Mouse (Mus musculus) induced T-regulatory cell, adult 2 months (primary cell): ENCODE measurements around the gene Gm20388.
A peak's percentile ranks its signal among the peaks of the same experiment; 100 is the strongest.

Experiments used
- DNase-seq: peaks from one replicate; pipeline ENCODE4 v3.0.0-alpha.2; 2012; ENCODE audit warnings: low read depth

Gene Gm20388

DNA sequence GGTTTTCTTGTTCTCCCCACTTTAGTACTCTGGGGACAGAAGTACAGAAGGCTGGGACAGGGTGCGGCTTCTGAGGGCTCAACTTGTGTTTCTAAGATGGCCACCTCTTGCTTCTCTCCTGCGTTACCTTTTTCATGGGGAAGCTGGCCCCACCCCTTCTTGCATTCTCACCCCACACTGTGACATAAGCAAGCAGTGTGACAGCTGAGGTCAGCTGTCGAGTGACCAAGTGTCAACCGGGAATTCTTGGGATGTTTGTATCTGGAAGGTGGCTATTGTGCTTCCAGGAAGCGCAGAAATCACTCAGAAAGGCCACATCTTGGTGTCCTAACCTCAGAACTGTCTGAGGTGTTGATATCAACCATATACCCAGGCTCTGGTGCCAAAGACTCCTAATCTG, 1257.4 kb downstream of the Gm20388 start:
- no peak for DNase-seq

DNA sequence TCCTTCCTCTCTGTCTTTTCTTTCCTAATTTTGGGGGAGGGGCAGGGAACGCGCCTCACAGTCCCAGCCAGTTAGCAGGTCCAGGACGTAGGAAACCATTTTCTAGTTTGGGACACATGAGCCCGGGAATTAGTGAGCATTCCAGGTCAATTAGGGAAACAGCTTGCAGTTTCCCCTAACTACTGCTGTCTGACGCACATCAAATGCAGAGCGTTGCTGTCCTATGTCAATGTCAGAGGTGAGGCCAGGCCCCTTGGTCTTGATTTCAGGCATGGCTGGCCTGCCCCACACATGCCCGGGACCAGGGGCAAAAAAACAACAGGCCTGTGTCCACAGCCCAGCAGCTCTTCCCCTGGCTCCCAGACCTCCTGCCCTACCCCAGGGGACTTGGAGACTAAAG, 1259.5 kb downstream of the Gm20388 start:
- no peak for DNase-seq

DNA sequence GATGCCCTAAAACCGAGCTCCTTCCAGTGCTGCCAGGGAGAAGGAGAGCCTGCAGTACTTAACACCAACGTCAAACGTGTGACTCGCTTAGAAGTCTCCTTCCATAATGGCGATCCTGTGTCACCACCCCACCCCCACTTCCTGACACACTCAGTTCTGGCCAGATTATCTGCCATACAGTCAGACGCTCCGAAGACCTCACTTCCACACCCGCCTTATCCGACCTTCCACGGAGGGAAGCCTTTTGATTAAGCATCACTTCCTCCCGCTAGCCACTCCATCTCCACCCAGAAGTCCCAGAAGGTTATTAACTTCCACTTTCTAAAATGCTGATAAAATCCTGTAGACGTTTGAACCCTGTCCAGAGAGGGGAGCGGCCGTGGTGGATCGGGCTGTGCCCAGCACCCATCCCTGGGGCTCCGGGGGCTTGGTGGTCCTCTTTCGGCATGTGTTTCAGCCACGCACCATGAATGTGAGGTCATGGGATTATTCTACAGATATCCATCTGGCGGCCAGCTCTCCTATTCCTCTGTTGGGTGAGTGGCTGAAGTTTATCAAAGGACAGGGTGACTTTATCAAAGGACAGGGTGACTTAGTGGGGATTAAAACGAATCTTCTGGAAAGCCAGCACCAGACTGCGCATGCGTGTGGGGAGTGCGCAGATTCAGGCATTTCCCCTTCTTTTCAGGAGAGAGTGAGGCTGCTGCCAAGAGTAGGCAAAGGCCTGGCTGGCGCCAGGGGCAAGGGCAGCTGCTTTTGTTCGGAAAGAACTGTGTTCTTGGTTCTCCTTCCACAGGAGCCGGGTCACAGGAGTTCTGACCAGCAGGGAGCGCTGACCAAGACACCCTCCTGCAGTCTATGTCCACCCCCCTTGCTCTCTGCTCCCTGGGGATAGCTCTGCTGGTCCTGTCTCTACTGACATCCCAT, 1260.2 kb downstream of the Gm20388 start:
- no peak for DNase-seq

DNA sequence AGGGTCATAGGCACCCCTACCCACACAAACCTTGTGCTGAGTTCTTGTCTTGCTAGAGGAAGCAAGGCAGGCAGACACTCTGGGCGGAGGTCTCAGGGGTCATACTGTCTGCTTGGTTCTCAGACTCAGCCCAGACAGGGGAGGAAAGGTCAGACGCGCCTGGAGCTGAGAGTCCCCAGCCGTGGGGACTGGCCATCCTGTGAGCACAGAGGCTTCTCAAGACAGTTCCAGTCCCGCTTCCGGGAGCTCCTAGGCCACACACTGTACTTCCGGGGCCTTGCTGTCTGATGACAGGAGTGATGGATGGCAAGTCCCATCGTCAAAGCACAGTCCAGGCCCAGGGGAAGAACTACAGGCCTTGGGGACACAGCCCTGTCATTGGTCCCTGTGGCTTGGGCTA, 1261.9 kb downstream of the Gm20388 start:
- DNase-seq: no peak

DNA sequence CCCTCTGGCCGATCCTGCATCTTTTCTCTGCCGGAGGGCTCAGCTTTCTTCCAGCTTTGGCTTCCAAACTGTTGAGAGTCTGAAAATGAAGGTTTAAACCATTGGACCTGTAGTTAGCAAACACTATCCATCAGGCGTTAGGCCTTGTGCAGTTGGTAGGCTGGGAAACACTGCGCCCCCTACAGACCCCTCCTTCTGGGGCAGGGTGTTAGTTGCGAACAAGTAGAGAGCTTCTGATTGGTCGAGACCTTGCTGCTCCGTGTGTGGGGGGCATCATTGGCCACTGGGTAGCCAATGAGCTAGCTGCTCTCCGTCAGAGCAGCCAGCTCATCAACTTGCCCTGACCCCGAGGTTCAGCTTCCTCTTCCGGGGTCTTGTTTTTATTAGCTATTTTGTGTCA, 1263.5 kb downstream of the Gm20388 start:
- no peak for DNase-seq

DNA sequence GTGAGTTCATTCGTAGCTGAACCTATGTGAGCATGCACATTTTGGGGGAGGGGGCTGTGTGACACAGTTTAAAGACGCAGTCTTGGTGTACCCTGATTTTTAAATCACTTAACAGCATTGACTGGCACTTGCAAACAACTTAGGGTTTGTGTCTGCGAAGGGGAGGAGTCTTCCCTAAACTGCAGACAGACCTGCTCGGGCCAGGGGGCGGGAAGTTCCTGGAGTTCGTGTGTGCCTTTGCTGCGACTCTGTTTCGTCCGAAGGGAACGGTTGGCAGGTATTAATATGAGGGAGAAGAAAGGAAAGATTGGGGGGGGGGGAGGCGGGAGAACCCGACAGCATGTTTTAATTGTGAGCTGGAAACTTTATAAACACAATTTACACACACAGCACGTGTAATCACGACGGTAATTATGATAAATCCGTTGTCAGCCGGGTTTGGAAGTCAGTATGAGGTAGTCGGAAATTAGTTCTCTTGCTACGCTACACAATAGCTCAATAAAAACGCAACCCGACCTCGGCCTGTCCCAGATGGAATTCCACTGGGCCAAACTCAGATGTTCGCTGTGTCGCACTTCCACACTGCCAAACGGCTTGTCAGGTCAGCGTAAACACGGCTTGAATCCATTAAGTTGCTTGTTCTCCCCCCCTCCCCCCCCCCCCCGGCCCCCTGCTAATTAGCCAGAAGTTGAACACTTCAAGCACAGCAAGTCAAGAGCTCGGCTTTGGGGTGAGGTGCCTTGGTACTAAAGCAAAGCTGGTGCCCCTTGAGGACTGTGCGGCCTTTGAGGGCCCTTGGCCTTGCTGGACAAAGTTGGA, 1264.3 kb downstream of the Gm20388 start:
- no peak for DNase-seq

DNA sequence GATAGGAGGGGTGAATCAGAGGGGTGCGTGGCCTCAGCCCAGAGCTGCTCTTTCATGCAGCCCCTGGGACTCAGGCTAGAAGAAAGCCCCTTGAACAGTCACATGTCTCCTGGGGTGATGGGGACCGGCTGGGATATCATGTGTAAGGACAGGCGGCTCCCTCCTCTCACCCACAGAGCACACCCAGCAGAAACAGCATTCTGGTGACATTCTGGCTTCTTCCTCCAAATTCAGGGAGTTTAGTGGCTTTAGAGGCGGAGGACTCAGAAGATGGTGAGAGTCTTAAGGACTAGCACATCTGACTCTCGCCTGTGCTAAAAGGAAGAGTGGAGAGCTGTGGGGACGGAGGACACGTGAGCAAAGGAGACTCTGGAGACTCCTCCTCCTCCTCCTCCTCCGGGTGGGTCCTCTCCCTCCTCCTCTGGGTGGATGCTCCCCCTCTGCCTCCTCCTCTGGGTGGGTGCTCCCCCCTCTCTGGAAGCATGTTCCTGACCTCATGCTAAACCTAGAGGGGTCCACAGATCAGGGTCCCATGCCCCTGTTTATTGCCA, 1265.0 kb downstream of the Gm20388 start:
- no peak for DNase-seq

DNA sequence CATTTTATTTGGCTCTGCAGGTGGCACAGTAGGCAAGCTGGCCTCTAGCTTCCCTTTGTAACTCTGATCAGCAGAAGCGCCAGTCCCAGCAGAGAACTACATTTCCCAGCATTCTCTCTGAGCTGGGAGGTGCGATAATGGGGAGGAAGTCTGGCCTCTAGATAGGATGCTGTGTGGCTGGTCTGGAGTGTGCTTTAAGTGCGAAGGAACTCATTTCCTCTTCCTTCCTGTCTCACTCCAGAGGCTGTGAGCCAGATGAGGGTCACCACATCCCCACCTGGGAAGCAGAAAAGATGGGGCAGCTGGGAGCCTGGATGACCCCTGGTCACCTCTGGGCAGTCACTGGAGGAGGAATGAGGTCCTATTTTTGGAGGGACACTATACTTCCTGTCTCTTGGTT, 1265.7 kb downstream of the Gm20388 start:
- peak; percentile 48 for DNase-seq

DNA sequence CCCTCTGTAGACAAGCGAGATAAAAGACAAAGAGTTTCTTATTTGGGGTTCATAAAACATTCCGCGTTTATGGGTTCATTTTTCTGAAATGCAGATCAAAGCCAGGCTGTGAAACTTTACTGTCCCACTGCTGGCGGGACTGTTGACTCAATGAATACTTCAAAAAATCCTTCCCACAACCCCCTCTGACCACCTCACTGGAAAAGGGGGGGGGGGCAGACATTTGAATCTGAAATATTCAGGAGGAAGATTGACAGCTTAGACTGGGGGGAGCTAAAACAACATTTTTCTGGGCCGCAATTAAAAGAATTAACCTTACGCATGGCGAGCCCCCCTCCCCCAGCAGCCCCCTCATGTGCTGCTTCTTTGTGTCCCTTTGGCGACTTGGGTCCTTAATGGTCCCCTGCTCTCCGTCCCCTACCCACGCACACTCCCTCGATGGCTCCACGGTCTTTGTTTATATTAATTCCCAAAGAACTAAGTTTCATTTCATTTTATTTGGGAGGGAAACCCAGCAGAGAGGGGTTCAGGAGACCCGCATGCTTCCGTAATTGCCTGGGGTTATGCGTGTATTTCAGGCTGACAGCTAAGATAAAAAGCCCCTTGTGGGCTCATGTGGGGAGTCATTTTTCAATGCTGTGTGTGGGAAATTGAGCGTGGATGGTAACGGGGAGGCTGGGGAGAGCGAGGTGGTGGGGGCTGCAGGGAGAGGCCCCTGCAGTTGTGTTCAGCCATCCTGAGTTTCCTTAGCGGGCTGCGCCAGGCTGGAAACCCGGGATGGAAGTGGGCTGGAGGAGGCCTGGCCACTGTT, 1270.0 kb downstream of the Gm20388 start:
- DNase-seq: no peak

DNA sequence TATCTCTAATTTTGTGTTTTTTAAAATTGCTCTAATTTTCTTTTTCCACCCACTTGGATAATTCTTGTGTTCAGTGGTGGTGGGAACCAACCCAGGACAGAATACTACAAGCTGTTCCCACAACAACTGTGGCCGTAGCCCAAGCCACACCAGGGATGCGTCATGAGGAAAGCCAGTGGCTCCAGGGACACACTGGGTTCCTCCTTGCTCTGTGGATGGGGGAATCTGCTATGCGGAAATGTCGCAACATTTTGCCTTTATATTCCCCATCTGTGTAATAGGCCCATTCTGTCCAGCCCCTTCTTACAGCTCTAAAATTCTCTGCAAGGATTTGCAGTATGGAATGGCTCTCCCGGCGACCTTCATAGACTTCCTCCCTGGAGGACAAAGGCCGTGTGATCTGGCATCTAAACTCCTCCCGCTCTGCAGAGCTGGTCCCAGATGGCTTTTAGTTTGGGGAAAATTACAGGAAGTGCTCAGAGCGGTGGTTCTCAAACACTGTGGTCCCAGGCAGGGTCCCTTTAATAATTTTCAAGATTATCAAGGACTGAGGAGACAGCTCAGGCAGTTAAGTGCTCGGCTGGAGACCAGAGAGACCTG, 1270.7 kb downstream of the Gm20388 start:
- DNase-seq: no peak

DNA sequence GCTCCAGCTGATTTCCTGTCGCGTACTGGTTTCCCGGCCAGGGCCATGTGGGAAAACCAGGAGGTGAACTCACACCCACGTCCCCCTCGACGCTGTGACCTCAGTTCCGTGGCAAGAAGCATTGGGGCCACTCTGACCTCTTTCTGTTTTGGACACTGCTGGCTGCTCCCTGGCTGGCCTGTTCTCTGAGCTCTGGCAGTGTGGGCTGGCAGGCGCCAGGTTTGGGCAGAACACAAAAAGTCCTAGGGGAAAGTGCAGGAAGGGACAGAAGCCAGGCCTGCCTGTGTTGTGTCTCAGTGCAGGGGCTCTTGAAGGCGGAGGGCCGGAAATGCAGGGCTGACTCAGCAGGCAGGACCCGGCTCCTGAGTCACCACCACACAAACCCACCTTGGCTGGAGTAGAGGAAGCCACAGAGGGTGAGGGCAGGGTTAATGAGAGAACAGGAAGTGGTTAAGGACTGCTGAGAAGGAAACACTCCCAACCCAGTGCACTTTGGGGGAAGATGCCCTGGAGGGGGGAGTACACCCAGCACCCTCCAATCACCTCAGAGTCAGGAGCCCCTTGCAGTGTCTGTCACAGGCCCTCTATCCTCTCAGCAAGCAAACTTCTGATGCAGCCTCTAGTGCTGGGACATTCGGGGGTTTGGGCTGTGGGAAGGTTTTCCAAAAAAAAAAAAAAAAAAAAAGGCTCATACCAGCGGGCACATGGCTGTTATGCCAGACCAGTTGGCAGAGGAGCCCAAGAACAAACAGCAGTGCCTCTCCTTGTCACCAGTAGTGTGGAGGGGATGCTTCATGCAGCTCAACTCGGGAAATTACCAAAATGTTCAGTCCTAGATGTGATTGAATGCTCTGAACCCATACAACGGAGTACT, 1277.1 kb downstream of the Gm20388 start:
- peak; percentile 64 for DNase-seq

DNA sequence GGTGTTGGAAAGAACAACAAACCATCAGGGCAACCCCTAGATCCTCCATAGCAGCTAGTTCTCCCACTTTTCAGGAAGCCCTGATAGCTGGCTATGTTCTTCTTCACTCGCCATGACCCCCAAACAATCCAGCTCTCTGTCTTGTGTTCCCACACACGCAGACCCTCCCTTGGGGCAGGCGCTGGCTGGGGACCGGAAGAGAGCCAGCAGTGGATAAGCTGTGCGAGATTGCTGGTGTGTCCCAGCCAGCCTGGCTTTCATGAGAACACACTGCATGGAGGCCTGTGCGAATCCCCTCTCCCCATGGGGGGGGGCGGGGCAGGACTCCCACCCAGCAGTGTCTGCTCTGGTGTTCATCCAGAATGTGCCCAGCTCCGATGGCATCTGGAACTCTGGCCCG, 1278.4 kb downstream of the Gm20388 start:
- no peak for DNase-seq

DNA sequence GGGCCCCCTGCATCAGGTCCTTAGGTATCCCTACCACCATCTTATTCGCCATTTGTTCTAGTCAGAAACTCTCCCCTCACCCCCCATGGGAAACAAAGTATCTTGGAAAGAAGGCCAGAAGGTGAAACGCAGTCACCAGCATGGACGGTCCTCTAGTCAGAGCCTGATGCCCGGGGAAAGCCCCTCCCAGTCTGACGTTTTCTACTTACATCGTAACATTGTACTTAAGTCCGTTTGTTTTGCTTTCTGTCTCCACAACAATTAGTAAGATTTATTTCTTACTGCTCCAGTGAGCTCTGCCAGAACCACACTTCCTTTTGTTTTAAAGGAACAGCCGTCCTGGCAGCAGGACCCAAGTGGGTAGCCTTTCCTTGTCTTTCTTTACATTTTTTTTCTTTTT, 1281.8 kb downstream of the Gm20388 start:
- peak; percentile 38 for DNase-seq

DNA sequence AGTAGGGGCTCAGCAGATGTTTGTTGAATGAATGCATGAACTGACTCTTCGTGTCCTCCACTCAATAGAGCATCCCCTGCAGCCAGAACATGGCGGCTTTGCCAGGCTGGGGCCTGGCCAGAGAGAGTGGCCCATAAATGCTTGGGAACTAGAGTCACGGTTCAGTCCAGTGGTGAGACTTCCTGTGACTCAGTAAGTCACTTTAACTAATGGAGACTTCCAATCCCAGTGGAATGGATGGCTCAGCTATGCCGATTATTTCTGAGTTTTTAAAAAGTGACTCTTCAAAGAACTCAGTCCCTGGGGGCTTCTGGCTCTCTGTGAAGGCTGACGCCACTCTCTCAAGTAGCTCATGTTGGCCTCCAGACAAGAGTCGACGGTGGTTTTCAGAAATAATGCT, 1285.3 kb downstream of the Gm20388 start:
- DNase-seq: no peak

DNA sequence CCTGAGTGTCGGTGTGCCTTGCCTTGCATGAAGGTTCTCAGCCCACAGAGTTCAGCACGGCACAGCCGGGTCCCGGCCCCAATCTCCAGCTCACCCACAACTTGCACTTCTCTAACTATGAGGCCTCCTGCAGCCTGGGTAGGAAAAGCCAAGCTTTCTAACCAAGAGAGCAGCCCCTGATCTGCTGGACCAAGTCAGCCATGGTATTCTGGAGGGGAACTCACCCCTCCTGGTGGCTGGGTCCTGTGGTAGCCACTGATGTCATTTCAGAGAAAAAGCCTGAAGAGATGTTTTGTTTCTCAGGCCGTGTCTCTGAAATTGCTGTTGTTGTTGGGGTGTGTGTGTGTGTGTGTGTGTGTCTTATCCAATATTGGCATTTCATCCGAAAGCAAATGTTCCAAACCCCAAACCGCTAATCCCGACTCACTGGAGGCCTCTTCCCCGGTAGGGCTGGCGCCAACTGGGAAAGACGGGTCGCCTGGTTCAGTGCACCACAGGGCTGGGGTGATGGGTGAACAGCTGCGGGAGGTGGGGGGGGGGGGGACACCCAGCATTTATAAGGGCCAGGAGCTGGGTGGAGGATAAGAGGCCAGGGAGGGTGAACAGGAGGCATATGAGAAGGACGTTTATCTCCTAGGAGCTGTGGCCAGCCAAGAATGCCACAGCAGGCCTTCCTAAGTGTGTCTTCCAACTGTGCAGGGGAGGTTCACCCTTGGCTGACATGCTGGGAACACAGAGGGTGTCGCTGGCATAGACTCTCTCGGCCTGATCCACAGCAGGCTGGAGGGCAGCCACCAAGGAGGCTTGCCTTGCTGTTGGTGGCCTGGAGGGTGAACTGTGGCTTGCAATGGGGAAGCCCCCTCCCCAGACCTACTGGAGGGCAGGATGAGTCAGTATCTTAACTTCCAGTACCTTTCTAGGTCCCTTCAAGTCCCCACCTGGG, 1286.4 kb downstream of the Gm20388 start:
- DNase-seq: no peak

DNA sequence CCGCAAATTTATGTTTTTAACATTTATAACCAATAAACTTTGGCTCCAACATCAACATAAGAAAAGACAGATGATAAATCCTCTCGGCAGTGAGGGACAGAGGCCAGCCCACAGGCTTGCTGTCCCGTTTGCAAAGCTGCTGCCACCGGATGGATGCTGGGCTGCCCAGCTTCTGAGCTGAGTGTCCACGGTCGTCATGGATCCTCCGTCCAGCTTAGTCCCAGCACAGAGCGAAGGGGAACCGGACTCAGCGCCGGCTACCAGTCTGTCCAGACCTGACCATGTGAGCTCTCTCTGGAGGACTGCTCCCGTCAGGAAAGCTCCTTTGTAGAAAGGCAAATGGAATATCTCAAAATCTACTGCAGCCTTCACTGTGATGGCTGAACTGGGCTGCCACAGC, 1289.4 kb downstream of the Gm20388 start:
- no peak for DNase-seq

DNA sequence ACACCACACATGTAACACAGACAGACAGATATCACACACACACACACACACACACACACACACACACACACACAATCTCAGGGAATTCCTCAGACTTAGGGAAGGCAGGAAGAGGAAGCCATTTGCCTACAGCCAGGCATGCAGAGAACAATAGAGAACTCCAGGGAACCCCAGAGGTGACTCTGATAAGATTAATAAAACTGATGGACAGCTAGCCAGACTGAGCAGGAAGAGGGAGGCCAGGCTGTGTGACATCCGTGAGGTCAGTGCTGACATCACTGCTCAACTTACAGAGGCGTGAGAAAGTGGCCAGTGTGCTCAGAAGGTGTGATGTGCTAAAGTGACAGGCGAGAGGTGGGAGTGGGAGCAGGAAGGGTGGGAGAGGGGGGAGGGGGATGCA, 1290.3 kb downstream of the Gm20388 start:
- DNase-seq: no peak

DNA sequence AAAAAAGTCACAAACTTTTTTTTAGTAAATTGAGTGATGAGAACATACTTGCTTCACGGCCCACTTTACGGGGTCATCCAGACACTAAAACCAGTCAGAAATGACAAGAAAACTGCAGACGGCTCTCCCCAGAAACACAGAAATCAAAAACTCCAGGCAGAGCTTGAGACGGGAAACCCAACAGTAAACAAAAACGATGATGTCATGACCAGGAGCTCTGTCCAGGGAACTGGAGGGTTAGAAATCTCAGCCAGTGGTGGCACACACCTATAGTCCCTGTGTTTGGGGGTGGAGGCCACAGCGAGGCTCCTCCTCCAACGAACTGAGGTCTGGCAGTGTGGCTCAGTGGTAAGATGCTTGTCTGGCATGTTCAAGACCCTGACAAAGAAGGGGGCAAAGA, 1291.0 kb downstream of the Gm20388 start:
- no peak for DNase-seq

DNA sequence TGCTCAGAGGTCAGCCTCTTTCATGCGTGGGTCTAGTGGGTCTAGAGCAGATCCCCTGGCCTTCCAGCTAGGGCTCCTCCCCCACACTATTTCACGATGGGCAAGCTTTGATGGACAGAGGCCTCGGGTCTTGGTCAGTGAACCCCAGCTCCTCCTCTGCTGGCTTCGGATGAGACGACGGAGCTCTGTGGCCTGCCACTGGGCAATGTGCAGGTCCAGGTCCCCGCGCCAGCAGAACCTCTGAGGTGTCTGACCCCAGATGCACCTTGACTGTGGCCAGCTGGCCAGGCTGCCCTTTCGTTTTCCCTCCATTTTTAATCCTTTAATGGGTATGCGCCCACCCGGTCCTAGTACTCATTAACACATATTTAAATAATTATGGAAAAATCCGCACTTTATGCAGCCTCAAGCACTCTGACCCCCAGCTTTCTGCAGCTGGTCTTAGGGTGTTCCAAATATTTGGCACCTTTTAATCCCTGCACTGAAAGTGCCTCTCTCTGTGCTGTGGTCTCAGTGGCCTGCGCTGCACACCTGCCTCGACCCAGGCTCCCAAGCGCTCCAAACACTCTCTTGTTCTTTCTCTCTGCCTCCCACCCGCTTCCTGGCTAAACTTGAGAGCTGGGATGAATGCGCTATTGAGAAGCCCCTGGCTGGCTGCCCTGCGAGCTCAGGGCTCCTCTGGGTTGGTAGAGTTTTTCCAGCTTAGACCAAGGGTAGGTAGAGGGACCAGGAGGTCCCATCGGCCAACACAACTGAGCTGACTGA, 1293.2 kb downstream of the Gm20388 start:
- no peak for DNase-seq
